Mouse (Mus musculus): Measurements from ENCODE around the gene Cuta. TPM values are rescaled to one million over a fixed set of nuclear protein-coding genes. Genes with fewer than 3 reads are reported as not detected.
A peak's percentile ranks its signal among the peaks of the same experiment; 100 is the strongest.

Gene Cuta
- polyA plus RNA-seq, 1 experiment from 2014 or later = 189 TPM

DNA sequence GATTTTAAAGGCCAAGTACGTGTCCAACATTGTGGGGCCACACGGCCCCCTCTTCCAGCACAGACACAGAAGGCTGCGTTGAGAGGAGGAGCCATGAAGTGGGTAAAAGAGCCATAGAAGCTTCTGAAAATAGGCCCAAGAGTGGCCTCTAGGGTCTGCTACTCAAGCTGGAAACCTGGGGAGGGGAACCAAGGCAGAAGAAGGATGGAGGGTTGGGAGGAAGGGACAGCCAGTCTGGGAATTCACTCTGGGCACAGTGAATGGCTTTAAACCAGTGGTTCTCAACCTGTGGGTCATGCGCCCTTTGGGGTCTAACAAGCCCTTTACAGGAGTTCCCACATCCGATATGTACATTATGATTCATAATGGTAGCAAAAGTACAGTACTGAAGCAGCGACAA lies 29.9 kb upstream of the Cuta start:
- peaks cover 68% of the 10 kb centered on the region for H3K36me3 ChIP-seq
- H3K27me3 ChIP-seq (ENCODE audit: insufficient read depth, poor library complexity, severe bottlenecking) = no peaks in the 10 kb centered on the region
- H3K27ac ChIP-seq = no peak overlapping the region
- peaks cover 33% of the 10 kb centered on the region for H3K4me1 ChIP-seq (replicated peaks)
- H3K9me3 ChIP-seq = no peaks in the 10 kb centered on the region
- DNase-seq (ENCODE audit: low spot score) = no peak
- WGBS = 87% methylated on average over 6 of the region's 6 CpGs
- H3K4me3 ChIP-seq = no peak overlapping the region

GRCm38 (mm10) chr17:26968200-26968611 lies 28.8 kb upstream of the Cuta start:
- no peak for DNase-seq (ENCODE audit: low spot score)
- 83% methylated on average over 6 of the region's 6 CpGs for whole genome bisulfite sequencing
- no peaks in the 10 kb centered on the region for H3K27me3 ChIP-seq (ENCODE audit: insufficient read depth, poor library complexity, severe bottlenecking)
- no peak overlapping the region for H3K4me3 ChIP-seq
- H3K9me3 ChIP-seq = no peaks in the 10 kb centered on the region
- H3K4me1 ChIP-seq (replicated peaks) = peaks cover 24% of the 10 kb centered on the region
- H3K36me3 ChIP-seq = peaks cover 74% of the 10 kb centered on the region
- H3K27ac ChIP-seq = no peak overlapping the region

- H3K36me3 ChIP-seq = peaks cover 82% of the 10 kb centered on the region
These were observed 28.1 kb upstream of the Cuta start for GRCm38 (mm10) chr17:26967477-26967876.

DNA sequence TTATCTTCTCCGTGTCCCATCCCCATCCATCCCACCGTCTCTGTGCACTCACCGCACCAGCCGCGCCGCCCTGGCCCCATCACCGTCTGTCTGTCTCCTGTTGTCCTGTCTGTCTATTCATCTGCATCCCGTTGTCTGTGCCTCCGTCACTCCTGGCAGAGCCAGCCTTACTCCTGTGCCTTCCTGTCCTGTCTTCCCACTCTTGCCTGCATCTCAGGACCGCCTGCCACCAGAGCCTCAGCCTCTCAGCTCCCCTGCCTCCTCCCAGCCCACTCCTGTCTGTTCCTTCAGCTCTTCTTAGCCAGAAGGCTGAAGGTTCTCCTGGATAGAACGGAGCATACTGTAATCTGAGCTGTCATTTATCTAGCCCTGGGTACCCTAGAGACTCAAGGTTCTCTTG lies 27.6 kb upstream of the Cuta start:
- H3K27me3 ChIP-seq (ENCODE audit: insufficient read depth, poor library complexity, severe bottlenecking) = no peaks in the 10 kb centered on the region
- no peak overlapping the region for H3K4me3 ChIP-seq
- no peak overlapping the region for H3K27ac ChIP-seq
- peaks cover 12% of the 10 kb centered on the region for H3K4me1 ChIP-seq (replicated peaks)
- no peak for DNase-seq (ENCODE audit: low spot score)
- H3K36me3 ChIP-seq = peaks cover 86% of the 10 kb centered on the region
- WGBS = 91% methylated on average over 11 of the region's 11 CpGs
- no peaks in the 10 kb centered on the region for H3K9me3 ChIP-seq

More at GRCm38 (mm10) chr17:26967477-26967876, 28.1 kb upstream of the Cuta start:
- Histone ChIP-seq H3K4me3 (no peak overlapping the region), H3K27me3 (ENCODE audit: insufficient read depth, poor library complexity, severe bottlenecking) (no peaks in the 10 kb centered on the region), H3K9me3 (no peaks in the 10 kb centered on the region), H3K4me1 (replicated peaks) (peaks cover 17% of the 10 kb centered on the region), H3K27ac (no peak overlapping the region)
- WGBS = 88% methylated on average over 6 of the region's 6 CpGs
- DNase-seq (ENCODE audit: low spot score) = no peak

DNA sequence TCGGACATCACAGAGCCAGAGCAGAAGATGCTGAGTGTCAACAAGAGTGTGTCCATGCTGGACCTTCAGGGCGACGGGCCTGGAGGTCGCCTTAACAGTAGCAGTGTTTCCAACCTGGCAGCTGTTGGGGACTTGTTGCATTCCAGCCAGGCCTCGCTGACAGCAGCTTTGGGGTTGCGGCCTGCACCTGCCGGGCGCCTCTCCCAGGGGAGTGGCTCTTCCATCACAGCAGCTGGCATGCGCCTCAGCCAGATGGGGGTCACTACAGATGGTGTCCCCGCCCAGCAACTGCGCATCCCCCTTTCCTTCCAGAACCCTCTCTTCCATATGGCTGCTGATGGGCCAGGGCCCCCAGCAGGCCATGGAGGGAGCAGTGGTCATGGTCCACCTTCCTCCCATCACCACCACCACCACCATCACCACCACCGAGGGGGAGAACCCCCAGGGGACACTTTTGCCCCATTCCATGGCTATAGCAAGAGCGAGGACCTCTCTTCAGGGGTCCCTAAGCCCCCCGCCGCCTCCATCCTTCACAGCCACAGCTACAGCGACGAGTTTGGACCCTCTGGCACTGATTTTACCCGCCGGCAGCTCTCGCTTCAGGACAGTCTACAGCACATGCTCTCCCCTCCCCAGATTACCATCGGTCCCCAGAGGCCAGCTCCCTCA lies 22.3 kb upstream of the Cuta start:
- 91% methylated on average over 21 of the region's 21 CpGs for WGBS
- no peaks in the 10 kb centered on the region for H3K4me1 ChIP-seq (replicated peaks)
- no peak overlapping the region for H3K4me3 ChIP-seq
- peak overlapping the region; percentile 23; the same call in 1 of the 2 replicates for H3K27ac ChIP-seq
- no peaks in the 10 kb centered on the region for H3K9me3 ChIP-seq
- H3K36me3 ChIP-seq = peaks cover 98% of the 10 kb centered on the region
- DNase-seq (ENCODE audit: low spot score) = no peak
- no peaks in the 10 kb centered on the region for H3K27me3 ChIP-seq (ENCODE audit: insufficient read depth, poor library complexity, severe bottlenecking)

GRCm38 (mm10) chr17:26959815-26960214 lies 20.4 kb upstream of the Cuta start:
- Histone ChIP-seq H3K9me3 (no peaks in the 10 kb centered on the region), H3K4me3 (no peak overlapping the region), H3K27me3 (ENCODE audit: insufficient read depth, poor library complexity, severe bottlenecking) (no peaks in the 10 kb centered on the region), H3K27ac (no peak overlapping the region), H3K4me1 (replicated peaks) (peaks cover 3% of the 10 kb centered on the region; the same call in 1 of the 2 replicates), H3K36me3 (peaks cover 98% of the 10 kb centered on the region)
- WGBS = 99% methylated on average over 4 of the region's 4 CpGs
- DNase-seq (ENCODE audit: low spot score) = no peak

- DNase-seq (ENCODE audit: low spot score) = no peak
- peaks cover 1% of the 10 kb centered on the region; the same call in 1 of the 2 replicates for H3K27me3 ChIP-seq (ENCODE audit: insufficient read depth, poor library complexity, severe bottlenecking)
- peaks cover 94% of the 10 kb centered on the region for H3K36me3 ChIP-seq
- H3K4me3 ChIP-seq = no peak overlapping the region
- no peak overlapping the region for H3K27ac ChIP-seq
- H3K9me3 ChIP-seq = no peaks in the 10 kb centered on the region
- H3K4me1 ChIP-seq (replicated peaks) = peaks cover 8% of the 10 kb centered on the region
- 64% methylated on average over 5 of the region's 5 CpGs for WGBS
These were observed 19.5 kb upstream of the Cuta start for GRCm38 (mm10) chr17:26958880-26959279.

GRCm38 (mm10) chr17:26957872-26958271 lies 18.5 kb upstream of the Cuta start:
- 92% methylated on average over 5 of the region's 5 CpGs for WGBS
- Histone ChIP-seq H3K4me3 (no peak overlapping the region), H3K36me3 (peaks cover 92% of the 10 kb centered on the region)

GRCm38 (mm10) chr17:26956895-26957294 lies 17.5 kb upstream of the Cuta start:
- 90% methylated on average over 18 of the region's 18 CpGs for WGBS
- no peak overlapping the region for H3K4me3 ChIP-seq
- no peaks in the 10 kb centered on the region for H3K9me3 ChIP-seq
- H3K27ac ChIP-seq = no peak overlapping the region
- peaks cover 19% of the 10 kb centered on the region for H3K27me3 ChIP-seq (ENCODE audit: insufficient read depth, poor library complexity, severe bottlenecking)
- no peak for DNase-seq (ENCODE audit: low spot score)
- peaks cover 28% of the 10 kb centered on the region for H3K4me1 ChIP-seq (replicated peaks)
- peaks cover 83% of the 10 kb centered on the region for H3K36me3 ChIP-seq

More at GRCm38 (mm10) chr17:26957872-26958271, 18.5 kb upstream of the Cuta start:
- peaks cover 11% of the 10 kb centered on the region for H3K27me3 ChIP-seq (ENCODE audit: insufficient read depth, poor library complexity, severe bottlenecking)
- no peak for DNase-seq (ENCODE audit: low spot score)
- peaks cover 18% of the 10 kb centered on the region for H3K4me1 ChIP-seq (replicated peaks)
- no peaks in the 10 kb centered on the region for H3K9me3 ChIP-seq
- no peak overlapping the region for H3K27ac ChIP-seq

- 87% methylated on average over 5 of the region's 5 CpGs for WGBS
- Histone ChIP-seq H3K36me3 (peaks cover 77% of the 10 kb centered on the region), H3K4me3 (no peak overlapping the region), H3K27me3 (ENCODE audit: insufficient read depth, poor library complexity, severe bottlenecking) (peaks cover 19% of the 10 kb centered on the region), H3K27ac (no peak overlapping the region), H3K4me1 (replicated peaks) (peaks cover 34% of the 10 kb centered on the region), H3K9me3 (no peaks in the 10 kb centered on the region)
- DNase-seq (ENCODE audit: low spot score) = no peak
These were observed 16.9 kb upstream of the Cuta start for GRCm38 (mm10) chr17:26956309-26956708.

GRCm38 (mm10) chr17:26953726-26954125 lies 14.4 kb upstream of the Cuta start:
- DNase-seq (ENCODE audit: low spot score) = no peak
- Histone ChIP-seq H3K9me3 (no peaks in the 10 kb centered on the region), H3K27ac (peak overlapping the region; percentile 89), H3K27me3 (ENCODE audit: insufficient read depth, poor library complexity, severe bottlenecking) (peaks cover 23% of the 10 kb centered on the region), H3K36me3 (peaks cover 51% of the 10 kb centered on the region), H3K4me1 (replicated peaks) (peaks cover 60% of the 10 kb centered on the region), H3K4me3 (peak overlapping the region; percentile 58)
- 20% methylated on average over 16 of the region's 16 CpGs for WGBS

GRCm38 (mm10) chr17:26953201-26953600 lies 13.8 kb upstream of the Cuta start:
- Histone ChIP-seq H3K9me3 (no peaks in the 10 kb centered on the region), H3K4me3 (peak overlapping the region; percentile 58), H3K27me3 (ENCODE audit: insufficient read depth, poor library complexity, severe bottlenecking) (peaks cover 23% of the 10 kb centered on the region), H3K27ac (peak overlapping the region; percentile 89), H3K36me3 (peaks cover 46% of the 10 kb centered on the region), H3K4me1 (replicated peaks) (peaks cover 65% of the 10 kb centered on the region)
- DNase-seq (ENCODE audit: low spot score) = no peak
- 18% methylated on average over 6 of the region's 6 CpGs for WGBS

DNA sequence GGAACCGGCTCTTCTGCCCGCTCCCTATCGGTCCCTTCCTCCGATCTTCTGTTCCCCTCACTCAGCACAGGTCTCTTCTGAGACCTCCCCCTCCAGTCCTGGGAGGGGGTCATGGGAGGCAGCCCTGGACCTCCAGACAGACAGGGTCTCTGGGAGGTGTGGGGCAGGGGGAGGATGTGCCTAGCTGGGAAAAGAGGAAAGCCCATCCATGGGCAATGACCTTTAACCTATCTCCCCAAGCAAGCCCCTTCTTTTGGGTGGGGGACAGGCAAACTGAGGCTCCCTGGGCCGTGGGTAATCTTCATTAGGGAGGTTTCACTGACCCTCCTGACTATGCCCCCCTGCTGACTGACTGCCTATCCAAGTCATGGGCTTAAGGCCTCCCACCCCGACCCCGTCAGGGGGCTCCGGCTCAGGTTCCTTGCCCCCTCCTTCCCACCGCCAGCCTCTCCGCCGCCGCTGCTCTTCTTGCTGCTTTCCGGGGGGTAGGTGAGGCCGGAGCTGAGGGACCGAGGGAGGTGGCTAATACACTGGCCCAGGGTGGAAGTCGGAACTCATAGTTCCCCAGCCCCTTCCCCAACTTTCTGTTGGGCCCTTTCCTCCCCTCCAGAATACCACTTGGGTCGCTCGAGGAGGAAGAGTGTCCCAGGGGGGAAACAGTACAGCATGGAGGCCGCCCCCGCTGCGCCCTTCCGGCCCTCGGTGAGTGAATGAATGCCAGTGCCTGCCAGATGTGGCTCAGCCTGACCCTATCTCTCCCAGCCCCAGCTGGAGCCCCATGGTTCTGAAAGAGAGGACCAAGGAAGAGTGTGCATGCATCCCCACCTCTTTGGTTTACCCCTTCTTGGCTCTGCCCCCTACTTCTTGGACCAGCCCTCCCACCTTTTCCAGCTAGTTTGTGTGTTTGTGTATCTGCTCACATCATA lies 12.8 kb upstream of the Cuta start:
- no peak for DNase-seq (ENCODE audit: low spot score)
- H3K4me3 ChIP-seq = peak overlapping the region; percentile 58
- WGBS = 2% methylated on average over 23 of the region's 23 CpGs
- peaks cover 23% of the 10 kb centered on the region for H3K27me3 ChIP-seq (ENCODE audit: insufficient read depth, poor library complexity, severe bottlenecking)
- H3K9me3 ChIP-seq = no peaks in the 10 kb centered on the region
- peaks cover 73% of the 10 kb centered on the region for H3K4me1 ChIP-seq (replicated peaks)
- H3K27ac ChIP-seq = peak overlapping the region; percentile 89
- H3K36me3 ChIP-seq = peaks cover 36% of the 10 kb centered on the region
